In genomic region chr6:53575191-53575590, GRCm38 (mm10) we compare ENCODE assay signal across 15 mouse cellular contexts.
DNase-seq lines count a peak whose midpoint lies in the region; ATAC-seq and TF ChIP-seq lines count a peak whose summit lies in the region.
"Had no signal": no experiment of that assay in that cellular context is flagged by ENCODE, and none has a peak within 500 bp of the region (broad histone marks: within the 10 kb centered on the region; RNA-seq: fewer than 3 reads in every experiment).

No protein-coding gene starts in this region.

- H3K4me3 ChIP-seq in heart, embryonic 14.5 days (ENCODE audit: control insufficient read depth in 1 of 2, insufficient read depth in 1 of 2, low read depth in 1 of 2, low read length in 2 of 2) = peak overlapping the region; percentile 53 to 55; a peak in 3 of 4 replicates
- no peak overlapping the region for H3K4me3 ChIP-seq in midbrain, embryonic 11.5 days (ENCODE audit: low read depth, low read length)
- H3K4me3 ChIP-seq in midbrain, embryonic 16.5 days (ENCODE audit: low read depth, low read length) = no peak overlapping the region
- no peak overlapping the region for H3K4me3 ChIP-seq in hindbrain, embryonic 15.5 days
- no peak overlapping the region; the same call in 1 of the 2 replicates for H3K4me3 ChIP-seq in stomach, embryonic 15.5 days (replicated peaks)
- no peak overlapping the region for H3K4me3 ChIP-seq in cerebellum, adult 2 months (replicated peaks; ENCODE audit: insufficient read depth, low read depth, low read length)
- H3K4me3 ChIP-seq: left cerebral cortex, adult 2 months had no signal

- H3K4me2 ChIP-seq in heart, embryonic 14.5 days (ENCODE audit: low read length) = peak overlapping the region; percentile 81
- no peak overlapping the region for H3K4me2 ChIP-seq in midbrain, embryonic 11.5 days
- H3K4me2 ChIP-seq in midbrain, embryonic 16.5 days (ENCODE audit: low read length) = no peak overlapping the region; the same call in 1 of the 2 replicates
- peak overlapping the region; percentile 51; the same call in 1 of the 2 replicates for H3K4me2 ChIP-seq in hindbrain, embryonic 15.5 days
- peak overlapping the region; percentile 33; the same call in 1 of the 2 replicates for H3K4me2 ChIP-seq in stomach, embryonic 15.5 days

- TF ChIP-seq CTCF in cerebellum, adult 2 months (IDR thresholded peaks at IDR 0.05; ENCODE audit: borderline replicate concordance, insufficient read depth, low read depth, low read length) = no peak

- H3K9me3 ChIP-seq in heart, embryonic 14.5 days (ENCODE audit: control insufficient read depth, low read length) = no peaks in the 10 kb centered on the region
- H3K9me3 ChIP-seq in midbrain, embryonic 11.5 days (ENCODE audit: control insufficient read depth, low read length) = no peaks in the 10 kb centered on the region
- no peaks in the 10 kb centered on the region for H3K9me3 ChIP-seq in midbrain, embryonic 16.5 days (replicated peaks; ENCODE audit: control insufficient read depth, low read length, poor library complexity, severe bottlenecking)
- no peaks in the 10 kb centered on the region for H3K9me3 ChIP-seq in hindbrain, embryonic 15.5 days
- no peaks in the 10 kb centered on the region for H3K9me3 ChIP-seq in stomach, embryonic 15.5 days

- no peaks in the 10 kb centered on the region for H3K27me3 ChIP-seq in heart, embryonic 14.5 days (ENCODE audit: control insufficient read depth, insufficient read depth, low read length)
- H3K27me3 ChIP-seq in midbrain, embryonic 11.5 days (ENCODE audit: control insufficient read depth, insufficient read depth, low read length) = no peaks in the 10 kb centered on the region
- H3K27me3 ChIP-seq in midbrain, embryonic 16.5 days (ENCODE audit: control insufficient read depth, insufficient read depth, low read depth, low read length) = no peaks in the 10 kb centered on the region
- H3K27me3 ChIP-seq in hindbrain, embryonic 15.5 days = no peaks in the 10 kb centered on the region
- H3K27me3 ChIP-seq in stomach, embryonic 15.5 days (replicated peaks) = no peaks in the 10 kb centered on the region
- H3K27me3 ChIP-seq in cerebellum, adult 2 months (ENCODE audit: control insufficient read depth, insufficient read depth, low read length) = no peaks in the 10 kb centered on the region

- no peak for ATAC-seq in heart, embryonic 14.5 days (ENCODE audit: insufficient number of reproducible peaks, insufficient read depth, low FRiP score, low read depth)
- no peak for ATAC-seq in midbrain, embryonic 11.5 days (ENCODE audit: low FRiP score)
- ATAC-seq in midbrain, embryonic 16.5 days = no peak
- no peak for ATAC-seq in hindbrain, embryonic 15.5 days (ENCODE audit: low FRiP score, low read depth)
- ATAC-seq in stomach, embryonic 15.5 days (ENCODE audit: insufficient read depth, low FRiP score, low read depth) = no peak
- ATAC-seq: CD4-positive, CD25-positive, alpha-beta regulatory T cell, adult 4 months; lung, postnatal 0 days had no signal

- peaks cover 23 to 51% of the 10 kb centered on the region in 2 experiments for H3K4me1 ChIP-seq in heart, embryonic 14.5 days (ENCODE audit: control insufficient read depth in 2 of 2, insufficient read depth in 2 of 2, low read length in 2 of 2)
- H3K4me1 ChIP-seq in midbrain, embryonic 11.5 days (ENCODE audit: control insufficient read depth, insufficient read depth, low read length) = peaks cover 16% of the 10 kb centered on the region
- peaks cover 5% of the 10 kb centered on the region; the same call in 1 of the 2 replicates for H3K4me1 ChIP-seq in midbrain, embryonic 16.5 days (ENCODE audit: control insufficient read depth, insufficient read depth, low read length)
- peaks cover 27% of the 10 kb centered on the region for H3K4me1 ChIP-seq in hindbrain, embryonic 15.5 days (replicated peaks)
- H3K4me1 ChIP-seq in stomach, embryonic 15.5 days = peaks cover 11% of the 10 kb centered on the region; the same call in 1 of the 2 replicates
- peaks cover 12% of the 10 kb centered on the region for H3K4me1 ChIP-seq in cerebellum, adult 2 months (ENCODE audit: control insufficient read depth, insufficient read depth, low read length)

- no peak overlapping the region for H3K27ac ChIP-seq in heart, embryonic 14.5 days (replicated peaks in 1 of 2; ENCODE audit: control insufficient read depth in 1 of 2, insufficient read depth in 1 of 2, low read depth in 2 of 2, low read length in 2 of 2)
- H3K27ac ChIP-seq in midbrain, embryonic 11.5 days (ENCODE audit: low read depth, low read length) = no peak overlapping the region
- no peak overlapping the region for H3K27ac ChIP-seq in midbrain, embryonic 16.5 days (ENCODE audit: low read length)
- H3K27ac ChIP-seq in hindbrain, embryonic 15.5 days (replicated peaks) = no peak overlapping the region
- H3K27ac ChIP-seq in stomach, embryonic 15.5 days = no peak overlapping the region
- no peak overlapping the region for H3K27ac ChIP-seq in cerebellum, adult 2 months (ENCODE audit: insufficient read depth, low read length)
- H3K27ac ChIP-seq: left cerebral cortex, adult 2 months had no signal

- intact Hi-C loops in heart, postnatal 36 days (cut with DNase I) = no loop called here

- H3K36me3 ChIP-seq in heart, embryonic 14.5 days (ENCODE audit: control insufficient read depth, insufficient read depth, low read length) = peaks cover 6% of the 10 kb centered on the region; the same call in 1 of the 2 replicates
- H3K36me3 ChIP-seq in midbrain, embryonic 11.5 days (ENCODE audit: control insufficient read depth, insufficient read depth, low read length) = no peaks in the 10 kb centered on the region
- H3K36me3 ChIP-seq in midbrain, embryonic 16.5 days (ENCODE audit: control insufficient read depth, insufficient read depth, low read length) = no peaks in the 10 kb centered on the region
- no peaks in the 10 kb centered on the region for H3K36me3 ChIP-seq in hindbrain, embryonic 15.5 days
- H3K36me3 ChIP-seq in stomach, embryonic 15.5 days = no peaks in the 10 kb centered on the region

- no peak for DNase-seq in heart, postnatal 36 days
- peak; percentile 80 for DNase-seq in midbrain, embryonic 11.5 days (ENCODE audit: low spot score, missing footprints)
- DNase-seq in adrenal gland, postnatal 4 days (ENCODE audit: low spot score in 2 of 2) = no peak
- DNase-seq in cerebellum, adult 2 months = no peak
- DNase-seq: adrenal gland, postnatal 25 days; cerebellum, adult 9-11 months; kidney, postnatal 25 days; right cerebral cortex, postnatal 25 days had no signal

- peak overlapping the region; percentile 86 for H3K9ac ChIP-seq in heart, embryonic 14.5 days (ENCODE audit: low read length)
- H3K9ac ChIP-seq in midbrain, embryonic 11.5 days (ENCODE audit: low read length) = no peak overlapping the region
- no peak overlapping the region for H3K9ac ChIP-seq in midbrain, embryonic 16.5 days (ENCODE audit: low read depth, low read length)
- H3K9ac ChIP-seq in hindbrain, embryonic 15.5 days = no peak overlapping the region
- H3K9ac ChIP-seq in stomach, embryonic 15.5 days = no peak overlapping the region

- TF ChIP-seq POLR2A in cerebellum, adult 2 months (IDR thresholded peaks at IDR 0.05; ENCODE audit: borderline replicate concordance, insufficient read depth, low read length) = no peak

- 63% methylated on average over 4 of the region's 4 CpGs for WGBS in heart, embryonic 14.5 days
- 77% methylated on average over 4 of the region's 4 CpGs for WGBS in midbrain, embryonic 11.5 days
- 68% methylated on average over 4 of the region's 4 CpGs for WGBS in midbrain, embryonic 16.5 days
- WGBS in hindbrain, embryonic 15.5 days = 67% methylated on average over 4 of the region's 4 CpGs
- 78% methylated on average over 4 of the region's 4 CpGs for WGBS in stomach, embryonic 15.5 days
- WGBS in cerebellum, adult 2 months = 92% methylated on average over 4 of the region's 4 CpGs

Comparison
In these comparisons a context has a peak if more than half of its experiments do, and no peak if none do; other contexts are left out.
1. H3K4me2 ChIP-seq: peak in heart, embryonic 14.5 days (single experiment), hindbrain, embryonic 15.5 days (single experiment) and stomach, embryonic 15.5 days (single experiment); none in midbrain, embryonic 11.5 days (single experiment) and midbrain, embryonic 16.5 days (single experiment).
2. H3K4me3 ChIP-seq: peak in heart, embryonic 14.5 days (2 of 2); none in midbrain, embryonic 11.5 days (single experiment), midbrain, embryonic 16.5 days (single experiment), hindbrain, embryonic 15.5 days (single experiment), stomach, embryonic 15.5 days (single experiment) and cerebellum, adult 2 months (single experiment).